Mouse (Mus musculus) hindbrain, embryonic 14.5 days (tissue): ENCODE measurements around the gene Gripap1. TPM values are rescaled to one million over a fixed set of nuclear protein-coding genes. Genes with fewer than 3 reads are reported as not detected.

Experiments used
- ATAC-seq: fragments of 200-750 bp; cut with Nextera tagmentation; 2 replicates; pipeline ENCODE4 v1.8.0; 2017; ENCODE audit warnings: moderate number of reproducible peaks, mild to moderate bottlenecking, moderate TSS enrichment, moderate library complexity; ENCODE audit not compliant: low FRiP score
- DNase-seq: peaks from one replicate; pipeline ENCODE4 v3.0.0-alpha.2; 2015; ENCODE audit warnings: low spot score
- H3K27ac ChIP-seq: fragments of 300-500 bp; sonication (generic); 2 replicates; pipeline ENCODE4 v1.5.1; 2014; ENCODE audit warnings: mild to moderate bottlenecking, moderate library complexity
- H3K27me3 ChIP-seq: fragments of 300-500 bp; sonication (generic); 2 replicates; pipeline ENCODE4 v1.6.1; 2014; ENCODE audit warnings: mild to moderate bottlenecking, low read length, mixed read lengths; ENCODE audit not compliant: control insufficient read depth, insufficient read depth
- H3K36me3 ChIP-seq: fragments of 300-500 bp; sonication (generic); replicated peaks from 2 replicates; pipeline ENCODE4 v1.6.1; 2014; ENCODE audit not compliant: control insufficient read depth, insufficient read depth
- H3K4me1 ChIP-seq: fragments of 300-500 bp; sonication (generic); replicated peaks from 2 replicates; pipeline ENCODE4 v1.6.1; 2014; ENCODE audit warnings: antibody characterized with exemption, low read length, mixed read lengths; ENCODE audit not compliant: control insufficient read depth, insufficient read depth
- H3K4me2 ChIP-seq: fragments of 300-500 bp; sonication (generic); replicated peaks from 2 replicates; pipeline ENCODE4 v1.6.1; 2014; ENCODE audit warnings: mild to moderate bottlenecking, moderate library complexity
- H3K4me3 ChIP-seq: fragments of 300-500 bp; sonication (generic); replicated peaks from 2 replicates; pipeline ENCODE4 v1.5.1; 2014; ENCODE audit warnings: mild to moderate bottlenecking, low read length
- H3K9ac ChIP-seq: fragments of 300-500 bp; sonication (generic); 2 replicates; pipeline ENCODE4 v1.6.1; 2014
- H3K9me3 ChIP-seq: fragments of 300-500 bp; sonication (generic); 2 replicates; pipeline ENCODE4 v1.6.1; 2016; ENCODE audit warnings: low read length; ENCODE audit not compliant: control insufficient read depth
- WGBS: fragments of 180-500 bp; shearing (Covaris S2); extraction: QIAGEN DNeasy Blood & Tissue Kit; methylation state at CpG from one replicate; pipeline ENCODE4 v1.1.7; 2014; 5-methylcytosine and 5-hydroxymethylcytosine counted together
- polyA plus RNA-seq: library from polyadenylated mRNA; unstranded; fragments of >200 nt; fragmentation: Nextera tagmentation; extraction: Ambion mirVana; gene quantifications from 2 replicates; pipeline ENCODE4 v1.2.1, GENCODE M21; 2014

Gene Gripap1
- polyA plus RNA-seq, 1 experiment from 2014 or later = 56.8 TPM

DNA sequence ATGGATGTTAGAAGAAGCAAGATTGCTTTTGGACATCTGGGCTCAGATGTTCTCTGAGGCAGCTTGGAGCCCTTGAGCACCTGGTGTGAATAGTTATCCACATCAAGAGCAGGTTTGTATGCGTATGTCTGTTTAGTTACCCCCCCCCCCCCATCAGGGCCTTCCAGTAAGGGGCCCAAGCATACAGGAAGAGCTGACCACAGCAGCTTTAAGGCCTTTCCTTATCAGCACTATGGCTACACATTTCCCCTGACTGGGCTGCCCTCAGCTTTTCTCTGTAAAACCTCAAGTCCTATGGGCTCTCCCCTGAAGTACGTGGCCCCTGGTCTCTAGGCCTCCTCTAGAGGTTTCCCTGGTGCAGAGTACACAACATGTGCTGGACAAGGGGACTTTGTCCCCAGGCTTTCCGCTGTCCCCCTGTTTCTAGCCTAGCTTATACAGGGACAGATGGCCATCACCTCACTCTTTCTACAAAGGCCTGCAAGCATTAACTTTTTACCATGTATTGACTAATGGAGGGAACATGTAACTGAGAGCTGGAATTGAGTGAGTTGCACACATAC, 69.7 kb downstream of the Gripap1 start:
- DNase-seq = no peak
- Histone ChIP-seq H3K4me3 (no peak overlapping the region), H3K9ac (no peak overlapping the region), H3K27me3 (no peaks in the 10 kb centered on the region), H3K36me3 (peaks cover 5% of the 10 kb centered on the region), H3K4me2 (no peak overlapping the region), H3K4me1 (no peaks in the 10 kb centered on the region), H3K27ac (no peak overlapping the region), H3K9me3 (no peaks in the 10 kb centered on the region)
- ATAC-seq = no peak
- WGBS = 97% methylated on average over 3 of the region's 3 CpGs

DNA sequence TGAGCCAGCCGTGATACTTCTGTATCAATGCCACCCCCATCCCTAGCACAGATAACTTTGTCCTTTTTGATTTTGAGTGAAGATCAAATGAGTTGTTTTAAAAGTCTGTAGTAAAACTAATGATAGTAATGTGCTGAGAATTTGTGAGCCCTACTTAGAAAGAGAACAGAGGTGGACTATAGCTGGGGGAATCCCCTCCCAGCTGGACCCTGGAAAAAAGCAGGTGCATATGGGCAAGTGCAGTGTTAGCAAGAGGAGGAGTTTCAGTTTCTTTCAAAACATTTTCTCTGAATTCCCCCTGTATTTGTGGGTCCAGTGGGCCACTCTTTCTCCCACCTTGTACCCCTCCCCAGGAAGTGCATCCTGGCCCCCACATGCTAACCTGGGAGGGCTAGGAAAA, 73.6 kb downstream of the Gripap1 start:
- DNase-seq = no peak
- H3K27ac ChIP-seq = no peak overlapping the region
- H3K4me1 ChIP-seq = no peaks in the 10 kb centered on the region
- H3K4me3 ChIP-seq = no peak overlapping the region
- no peaks in the 10 kb centered on the region for H3K27me3 ChIP-seq
- peaks cover 12% of the 10 kb centered on the region; the same call in 1 of the 2 replicates for H3K36me3 ChIP-seq
- WGBS = 94% methylated on average over 1 of the region's 1 CpGs
- no peak for ATAC-seq
- no peak overlapping the region for H3K4me2 ChIP-seq
- H3K9me3 ChIP-seq = no peaks in the 10 kb centered on the region
- no peak overlapping the region for H3K9ac ChIP-seq

DNA sequence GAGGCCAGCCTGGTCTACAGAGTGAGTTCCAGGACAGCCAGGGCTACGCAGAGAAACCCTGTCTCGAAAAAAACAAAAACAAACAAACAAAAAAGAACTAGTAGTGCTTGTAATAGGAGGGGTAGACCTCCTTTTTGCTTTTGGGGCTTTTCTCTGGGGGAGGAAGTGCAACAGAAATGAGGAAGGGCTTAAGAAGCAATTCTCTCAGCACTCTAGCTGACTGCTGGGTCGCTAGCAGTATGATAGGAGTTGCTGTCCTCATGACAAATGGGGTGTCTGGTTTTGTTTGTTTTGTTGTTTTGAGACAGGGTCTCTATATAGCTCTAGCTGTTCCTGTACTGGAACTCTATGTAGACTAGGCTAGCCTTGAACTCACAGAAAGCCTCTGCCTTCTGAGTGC, 75.0 kb downstream of the Gripap1 start:
- Histone ChIP-seq H3K9ac (no peak overlapping the region), H3K27me3 (no peaks in the 10 kb centered on the region), H3K27ac (no peak overlapping the region), H3K4me3 (no peak overlapping the region), H3K4me2 (no peak overlapping the region), H3K9me3 (no peaks in the 10 kb centered on the region), H3K4me1 (no peaks in the 10 kb centered on the region), H3K36me3 (peaks cover 17% of the 10 kb centered on the region; the same call in 1 of the 2 replicates)
- WGBS = 80% methylated on average over 3 of the region's 3 CpGs
- ATAC-seq (no peak), DNase-seq (no peak)

DNA sequence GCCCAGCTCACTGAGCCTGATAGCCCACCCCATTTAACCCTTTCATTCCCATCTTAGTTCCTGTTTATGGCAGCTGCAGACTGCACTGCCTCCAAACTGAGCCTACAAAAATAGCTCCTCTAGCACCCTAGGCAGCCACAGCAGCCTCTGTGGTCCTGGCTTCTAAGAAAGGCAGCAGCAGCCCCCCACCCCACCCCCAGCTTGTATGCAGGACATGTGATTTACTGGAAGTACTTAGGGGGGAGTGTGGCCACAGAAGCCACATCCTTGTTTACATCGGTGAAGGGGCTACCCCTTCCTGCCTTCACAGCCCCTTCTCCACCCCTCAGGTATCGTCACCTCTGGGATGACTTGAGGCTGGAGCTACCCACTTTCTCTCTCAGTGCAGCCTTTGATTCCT, 75.8 kb downstream of the Gripap1 start:
- H3K9ac ChIP-seq = no peak overlapping the region
- H3K36me3 ChIP-seq = peaks cover 16% of the 10 kb centered on the region; the same call in 1 of the 2 replicates
- ATAC-seq = no peak
- H3K4me3 ChIP-seq = no peak overlapping the region
- DNase-seq = no peak
- H3K4me2 ChIP-seq = no peak overlapping the region
- no peak overlapping the region for H3K27ac ChIP-seq
- H3K27me3 ChIP-seq = no peaks in the 10 kb centered on the region
- H3K9me3 ChIP-seq = no peaks in the 10 kb centered on the region
- 70% methylated on average over 2 of the region's 2 CpGs for WGBS
- no peaks in the 10 kb centered on the region for H3K4me1 ChIP-seq

DNA sequence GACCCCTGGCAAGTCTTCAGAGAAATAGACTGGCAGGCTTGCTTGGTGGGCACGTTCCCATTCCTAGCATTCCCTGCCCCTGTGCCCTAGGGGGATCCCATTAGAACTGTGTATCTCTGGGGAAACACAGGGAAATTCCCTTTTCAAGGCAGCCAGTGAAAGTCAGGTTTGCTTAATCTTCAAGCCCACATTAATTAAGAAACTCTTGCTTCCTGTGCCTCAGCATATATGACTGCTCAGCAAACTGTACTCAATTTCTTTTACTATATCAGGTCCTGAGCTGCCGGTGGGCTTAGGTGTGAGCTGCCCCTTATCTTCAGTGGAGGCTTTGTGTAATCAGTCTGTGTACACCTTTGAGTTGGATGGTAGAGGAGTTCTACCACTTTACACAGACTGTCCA, 76.2 kb downstream of the Gripap1 start:
- H3K4me2 ChIP-seq = no peak overlapping the region
- DNase-seq = no peak
- 75% methylated on average over 2 of the region's 2 CpGs for WGBS

DNA sequence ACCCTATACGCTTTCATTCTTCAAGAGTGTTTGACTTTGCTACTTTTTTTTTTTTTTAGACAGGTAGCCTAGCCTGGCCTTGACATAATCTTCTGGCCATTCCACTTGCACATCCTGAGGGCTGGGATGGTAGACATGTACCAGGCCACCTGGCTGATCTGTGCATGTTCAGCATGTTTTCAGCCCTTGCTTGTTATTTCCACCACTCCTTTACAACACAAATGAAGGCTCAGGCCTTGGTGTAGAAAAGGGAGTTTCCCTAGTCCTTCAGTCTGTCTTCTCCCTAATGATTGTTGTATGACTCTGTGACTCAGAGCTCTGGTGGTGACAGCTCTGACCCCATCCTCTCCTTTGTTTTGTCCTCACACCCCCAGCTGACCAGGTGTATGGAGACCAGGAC, 77.6 kb downstream of the Gripap1 start:
- peaks cover 15% of the 10 kb centered on the region for H3K36me3 ChIP-seq
- no peaks in the 10 kb centered on the region for H3K4me1 ChIP-seq
- H3K4me2 ChIP-seq = no peak overlapping the region
- no peak overlapping the region for H3K27ac ChIP-seq
- no peak overlapping the region for H3K9ac ChIP-seq
- no peaks in the 10 kb centered on the region for H3K27me3 ChIP-seq
- 96% methylated on average over 1 of the region's 1 CpGs for WGBS
- no peak overlapping the region for H3K4me3 ChIP-seq
- no peak for ATAC-seq
- no peaks in the 10 kb centered on the region for H3K9me3 ChIP-seq
- DNase-seq = no peak

More for the DNA sequence above, 76.2 kb downstream of the Gripap1 start:
- Histone ChIP-seq H3K36me3 (peaks cover 13% of the 10 kb centered on the region; the same call in 1 of the 2 replicates), H3K4me1 (no peaks in the 10 kb centered on the region), H3K9ac (no peak overlapping the region), H3K27me3 (no peaks in the 10 kb centered on the region), H3K9me3 (no peaks in the 10 kb centered on the region), H3K27ac (no peak overlapping the region), H3K4me3 (no peak overlapping the region)
- ATAC-seq = no peak

DNA sequence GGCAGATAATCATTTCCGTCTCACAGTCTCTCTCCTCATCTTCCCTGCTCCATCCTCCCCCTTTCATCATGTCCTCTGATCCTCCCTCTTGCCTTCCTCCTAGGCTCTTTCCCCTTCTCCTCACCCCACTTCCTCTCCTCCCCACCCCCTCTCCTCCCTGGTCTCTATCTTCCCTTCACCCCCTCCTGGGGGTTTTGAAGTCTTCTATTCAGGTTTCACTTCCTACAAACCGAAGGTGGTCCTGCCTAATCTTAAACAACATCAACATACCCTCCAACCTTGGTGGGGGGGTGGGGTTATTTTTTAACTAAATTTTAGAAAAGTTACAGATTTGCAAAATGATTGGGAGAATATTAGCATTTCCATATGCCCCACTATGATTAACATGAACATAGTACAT, 78.9 kb downstream of the Gripap1 start:
- H3K9ac ChIP-seq = no peak overlapping the region

DNA sequence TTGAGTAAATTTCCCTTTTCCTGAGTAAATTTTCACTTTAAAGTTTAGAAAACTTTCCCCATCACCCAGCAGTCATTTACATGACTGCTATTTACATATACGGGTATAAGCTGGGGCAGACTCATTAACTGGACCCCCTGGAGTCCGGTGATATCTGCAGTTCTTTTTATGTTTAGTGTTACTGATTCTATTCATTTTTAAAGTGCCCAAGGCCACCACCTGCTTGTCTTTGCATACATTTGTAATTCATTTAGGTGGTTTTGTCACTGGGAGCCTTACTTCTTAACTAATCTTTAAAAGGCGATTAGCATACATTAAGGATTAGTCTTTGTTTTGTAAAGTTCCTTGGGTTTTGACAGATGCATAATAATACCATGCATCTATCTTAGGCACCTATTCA, 80.3 kb downstream of the Gripap1 start:
- Histone ChIP-seq H3K27ac (no peak overlapping the region), H3K4me3 (no peak overlapping the region), H3K4me2 (no peak overlapping the region), H3K36me3 (peaks cover 40% of the 10 kb centered on the region), H3K9me3 (no peaks in the 10 kb centered on the region), H3K4me1 (no peaks in the 10 kb centered on the region), H3K9ac (no peak overlapping the region), H3K27me3 (no peaks in the 10 kb centered on the region)
- 36% methylated on average over 3 of the region's 3 CpGs for whole genome bisulfite sequencing
- ATAC-seq (no peak), DNase-seq (no peak)

More for the DNA sequence above, 78.9 kb downstream of the Gripap1 start:
- H3K36me3 ChIP-seq = peaks cover 29% of the 10 kb centered on the region
- H3K9me3 ChIP-seq = no peaks in the 10 kb centered on the region
- no peaks in the 10 kb centered on the region for H3K27me3 ChIP-seq
- no peak for DNase-seq
- 46% methylated on average over 2 of the region's 2 CpGs for WGBS
- H3K4me2 ChIP-seq = no peak overlapping the region
- no peak overlapping the region for H3K27ac ChIP-seq
- H3K4me1 ChIP-seq = no peaks in the 10 kb centered on the region
- no peak overlapping the region for H3K4me3 ChIP-seq
- no peak for ATAC-seq
